Mouse (Mus musculus): ENCODE data around the gene Twnk. TPM values are rescaled to one million over a fixed set of nuclear protein-coding genes. Genes with fewer than 3 reads are reported as not detected.

Twnk gene
- polyA plus RNA-seq, 1 experiment from 2014 or later, result 12.4 TPM

DNA sequence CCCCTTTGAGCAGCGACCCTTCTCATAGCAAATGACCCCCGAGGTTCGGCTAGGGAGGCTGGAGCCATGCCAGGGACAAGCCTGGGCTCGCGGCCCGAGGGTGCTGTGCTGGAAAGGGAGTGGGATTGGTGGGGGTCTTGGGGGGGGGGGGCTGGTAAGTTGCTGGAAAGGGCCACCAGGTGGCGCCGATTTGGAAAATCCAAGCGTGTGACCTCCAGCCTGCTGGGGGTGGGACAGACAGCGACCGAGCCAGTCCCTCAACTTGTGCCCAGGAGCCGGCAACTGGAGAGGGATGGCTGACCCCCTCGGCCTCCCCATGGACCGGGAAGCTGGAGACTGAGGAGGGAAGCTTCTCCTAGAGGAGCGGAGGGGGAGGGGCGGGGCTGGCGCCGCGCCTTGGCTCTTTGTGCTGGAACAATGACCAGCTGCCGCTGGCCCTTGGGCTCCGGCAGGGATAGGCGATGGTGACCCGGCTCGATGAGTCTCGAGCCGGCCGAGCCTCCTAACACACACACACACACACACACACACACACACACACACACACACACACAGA lies 11.8 kb downstream of the Twnk start:
- ATAC-seq, result peak; percentile 60
- 0% methylated on average over 14 of the region's 27 CpGs for whole genome bisulfite sequencing
- H3K9me3 ChIP-seq (ENCODE audit: control insufficient read depth, low read length), result no peaks in the 10 kb centered on the region

GRCm38 (mm10) chr19:45017909-45018308 lies 12.4 kb downstream of the Twnk start:
- Histone ChIP-seq H3K4me2 (ENCODE audit: low read length) (peak overlapping the region; percentile 78), H3K4me3 (ENCODE audit: low read length) (peak overlapping the region; percentile 54), H3K27me3 (replicated peaks; ENCODE audit: control insufficient read depth, insufficient read depth, low read length) (no peaks in the 10 kb centered on the region), H3K9ac (ENCODE audit: low read depth, low read length) (peak overlapping the region; percentile 78), H3K9me3 (ENCODE audit: control insufficient read depth, low read length) (no peaks in the 10 kb centered on the region), H3K4me1 (ENCODE audit: control insufficient read depth, insufficient read depth, low read depth, low read length) (peaks cover 49% of the 10 kb centered on the region), H3K27ac (ENCODE audit: low read depth, low read length) (peak overlapping the region; percentile 96), H3K36me3 (ENCODE audit: control insufficient read depth, insufficient read depth, low read length) (no peaks in the 10 kb centered on the region)
- under 1% methylated on average over 30 of the region's 48 CpGs for WGBS
- peak; percentile 66 for ATAC-seq

More for the DNA sequence above, 11.8 kb downstream of the Twnk start:
- no peaks in the 10 kb centered on the region for H3K36me3 ChIP-seq (ENCODE audit: control insufficient read depth, insufficient read depth, low read length)
- H3K4me3 ChIP-seq (ENCODE audit: low read length), result peak overlapping the region; percentile 54
- H3K4me2 ChIP-seq (ENCODE audit: low read length), result peak overlapping the region; percentile 78
- peaks cover 52% of the 10 kb centered on the region for H3K4me1 ChIP-seq (ENCODE audit: control insufficient read depth, insufficient read depth, low read depth, low read length)
- peak overlapping the region; percentile 96 for H3K27ac ChIP-seq (ENCODE audit: low read depth, low read length)
- no peaks in the 10 kb centered on the region for H3K27me3 ChIP-seq (replicated peaks; ENCODE audit: control insufficient read depth, insufficient read depth, low read length)
- peak overlapping the region; percentile 78 for H3K9ac ChIP-seq (ENCODE audit: low read depth, low read length)

DNA sequence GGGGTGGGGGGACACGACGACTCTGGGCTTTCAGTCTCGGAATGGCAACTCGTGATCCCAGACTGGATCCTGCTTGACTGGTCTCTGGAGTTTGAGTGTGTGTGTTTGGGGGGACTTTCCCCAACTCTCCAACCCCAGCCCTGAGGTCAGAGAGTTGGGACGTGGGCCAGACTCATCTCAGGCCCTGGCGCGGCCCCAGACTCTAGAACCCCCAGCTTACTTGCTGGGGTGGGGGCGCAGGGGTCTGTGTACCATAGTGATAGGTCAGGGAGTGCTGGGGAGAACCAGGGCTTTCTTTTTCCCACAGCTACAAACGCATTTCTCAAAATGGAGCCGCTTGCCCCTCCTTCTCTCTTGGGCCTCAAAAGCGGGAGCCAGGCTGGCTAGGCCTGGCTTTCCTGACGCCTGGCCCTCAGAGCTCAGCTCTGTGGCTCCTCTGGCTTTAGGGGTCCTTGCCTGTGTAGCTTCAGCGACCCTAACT lies 12.9 kb downstream of the Twnk start:
- Histone ChIP-seq H3K4me1 (ENCODE audit: control insufficient read depth, insufficient read depth, low read depth, low read length) (peaks cover 49% of the 10 kb centered on the region), H3K4me2 (ENCODE audit: low read length) (peak overlapping the region; percentile 78), H3K9me3 (ENCODE audit: control insufficient read depth, low read length) (no peaks in the 10 kb centered on the region), H3K27me3 (replicated peaks; ENCODE audit: control insufficient read depth, insufficient read depth, low read length) (no peaks in the 10 kb centered on the region), H3K36me3 (ENCODE audit: control insufficient read depth, insufficient read depth, low read length) (no peaks in the 10 kb centered on the region; the same call in 1 of the 2 replicates), H3K4me3 (ENCODE audit: low read length) (peak overlapping the region; percentile 54), H3K27ac (ENCODE audit: low read depth, low read length) (peak overlapping the region; percentile 96), H3K9ac (ENCODE audit: low read depth, low read length) (peak overlapping the region; percentile 78)
- peak; percentile 10; the same call in 1 of the 2 replicates for ATAC-seq
- under 1% methylated on average over 11 of the region's 13 CpGs for WGBS

DNA sequence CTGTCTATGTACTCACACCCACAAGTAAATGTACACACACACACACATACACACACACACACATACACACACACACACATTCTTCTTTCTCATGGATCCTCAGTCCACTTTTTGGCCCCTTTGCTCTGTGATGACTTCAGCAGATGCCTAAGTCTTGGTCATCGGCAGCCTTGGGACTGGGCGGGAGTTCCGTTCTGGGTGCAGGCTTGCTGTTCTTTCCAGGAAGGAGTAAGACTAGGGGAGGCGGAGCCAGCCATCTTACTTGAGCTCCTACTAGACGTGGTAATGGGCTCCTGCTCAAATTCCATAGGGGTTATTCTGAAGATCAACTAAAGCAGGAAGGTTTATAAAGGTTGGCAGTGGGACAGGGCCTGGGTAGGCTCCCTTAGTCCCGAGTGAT lies 14.9 kb downstream of the Twnk start:
- H3K27ac ChIP-seq (ENCODE audit: low read depth, low read length), result no peak overlapping the region
- 70% methylated on average over 6 of the region's 6 CpGs for WGBS
- no peak overlapping the region for H3K4me3 ChIP-seq (ENCODE audit: low read length)
- no peak overlapping the region for H3K9ac ChIP-seq (ENCODE audit: low read depth, low read length)
- H3K9me3 ChIP-seq (ENCODE audit: control insufficient read depth, low read length), result no peaks in the 10 kb centered on the region
- H3K36me3 ChIP-seq (ENCODE audit: control insufficient read depth, insufficient read depth, low read length), result peaks cover 8% of the 10 kb centered on the region; the same call in 1 of the 2 replicates
- no peaks in the 10 kb centered on the region for H3K27me3 ChIP-seq (replicated peaks; ENCODE audit: control insufficient read depth, insufficient read depth, low read length)
- no peak overlapping the region for H3K4me2 ChIP-seq (ENCODE audit: low read length)
- H3K4me1 ChIP-seq (ENCODE audit: control insufficient read depth, insufficient read depth, low read depth, low read length), result peaks cover 42% of the 10 kb centered on the region
- ATAC-seq, result no peak

DNA sequence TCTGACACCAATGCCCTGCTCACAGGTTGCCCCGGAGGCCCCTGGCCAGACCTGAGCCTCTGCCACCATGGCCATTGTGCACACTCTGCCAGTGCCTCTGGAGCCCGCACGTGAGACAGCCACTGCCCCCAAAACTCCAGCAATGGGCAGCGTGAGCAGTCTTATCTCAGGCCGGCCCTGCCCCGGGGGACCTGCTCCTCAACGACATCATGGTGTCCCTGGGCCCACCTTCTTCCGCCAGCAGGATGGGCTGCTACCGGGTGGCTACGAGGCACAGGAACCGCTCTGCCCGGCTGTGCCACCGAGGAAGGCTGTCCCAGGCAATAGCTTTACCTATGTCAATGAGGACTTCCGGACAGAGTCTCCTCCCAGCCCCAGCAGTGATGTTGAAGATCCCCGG lies 15.9 kb downstream of the Twnk start:
- no peaks in the 10 kb centered on the region for H3K27me3 ChIP-seq (replicated peaks; ENCODE audit: control insufficient read depth, insufficient read depth, low read length)
- H3K27ac ChIP-seq (ENCODE audit: low read depth, low read length), result no peak overlapping the region
- 89% methylated on average over 15 of the region's 15 CpGs for WGBS
- H3K4me2 ChIP-seq (ENCODE audit: low read length), result no peak overlapping the region
- peaks cover 18% of the 10 kb centered on the region; the same call in 1 of the 2 replicates for H3K36me3 ChIP-seq (ENCODE audit: control insufficient read depth, insufficient read depth, low read length)
- H3K9me3 ChIP-seq (ENCODE audit: control insufficient read depth, low read length), result no peaks in the 10 kb centered on the region
- H3K9ac ChIP-seq (ENCODE audit: low read depth, low read length), result no peak overlapping the region
- H3K4me3 ChIP-seq (ENCODE audit: low read length), result no peak overlapping the region
- ATAC-seq, result no peak
- H3K4me1 ChIP-seq (ENCODE audit: control insufficient read depth, insufficient read depth, low read depth, low read length), result peaks cover 32% of the 10 kb centered on the region

- H3K4me3 ChIP-seq (ENCODE audit: low read length), result no peak overlapping the region
- H3K4me2 ChIP-seq (ENCODE audit: low read length), result no peak overlapping the region
- no peaks in the 10 kb centered on the region for H3K9me3 ChIP-seq (ENCODE audit: control insufficient read depth, low read length)
- H3K36me3 ChIP-seq (ENCODE audit: control insufficient read depth, insufficient read depth, low read length), result peaks cover 21% of the 10 kb centered on the region; the same call in 1 of the 2 replicates
- 84% methylated on average over 11 of the region's 11 CpGs for WGBS
- peak; percentile 29; the same call in 1 of the 2 replicates for ATAC-seq
- H3K27me3 ChIP-seq (replicated peaks; ENCODE audit: control insufficient read depth, insufficient read depth, low read length), result no peaks in the 10 kb centered on the region
- H3K27ac ChIP-seq (ENCODE audit: low read depth, low read length), result no peak overlapping the region
- no peak overlapping the region for H3K9ac ChIP-seq (ENCODE audit: low read depth, low read length)
- H3K4me1 ChIP-seq (ENCODE audit: control insufficient read depth, insufficient read depth, low read depth, low read length), result peaks cover 15% of the 10 kb centered on the region
These were observed 18.5 kb downstream of the Twnk start for GRCm38 (mm10) chr19:45023993-45024392.

DNA sequence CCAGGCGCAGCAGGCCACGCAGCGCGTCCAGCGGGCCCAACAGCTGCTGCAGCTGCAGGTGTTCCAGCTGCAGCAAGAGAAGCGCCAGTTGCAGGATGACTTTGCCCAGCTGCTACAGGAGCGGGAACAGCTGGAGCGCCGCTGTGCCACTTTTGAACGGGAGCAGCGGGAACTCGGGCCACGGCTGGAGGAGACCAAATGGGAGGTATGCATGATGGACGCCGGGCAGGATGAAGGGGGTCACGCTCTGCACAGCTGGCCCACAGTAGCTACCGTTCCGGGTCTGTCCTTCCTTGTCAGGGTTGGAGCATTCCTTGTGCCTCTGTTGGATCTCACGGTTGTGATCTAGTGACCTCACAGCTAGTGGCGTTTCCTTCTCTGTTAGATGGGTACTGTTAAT lies 19.3 kb downstream of the Twnk start:
- no peak overlapping the region for H3K4me3 ChIP-seq (ENCODE audit: low read length)
- H3K9ac ChIP-seq (ENCODE audit: low read depth, low read length), result no peak overlapping the region
- no peak for ATAC-seq
- no peak overlapping the region for H3K27ac ChIP-seq (ENCODE audit: low read depth, low read length)
- no peak overlapping the region for H3K4me2 ChIP-seq (ENCODE audit: low read length)
- H3K9me3 ChIP-seq (ENCODE audit: control insufficient read depth, low read length), result no peaks in the 10 kb centered on the region
- peaks cover 11% of the 10 kb centered on the region for H3K4me1 ChIP-seq (ENCODE audit: control insufficient read depth, insufficient read depth, low read depth, low read length)
- H3K36me3 ChIP-seq (ENCODE audit: control insufficient read depth, insufficient read depth, low read length), result peaks cover 21% of the 10 kb centered on the region; the same call in 1 of the 2 replicates
- no peaks in the 10 kb centered on the region for H3K27me3 ChIP-seq (replicated peaks; ENCODE audit: control insufficient read depth, insufficient read depth, low read length)
- 79% methylated on average over 20 of the region's 20 CpGs for whole genome bisulfite sequencing

DNA sequence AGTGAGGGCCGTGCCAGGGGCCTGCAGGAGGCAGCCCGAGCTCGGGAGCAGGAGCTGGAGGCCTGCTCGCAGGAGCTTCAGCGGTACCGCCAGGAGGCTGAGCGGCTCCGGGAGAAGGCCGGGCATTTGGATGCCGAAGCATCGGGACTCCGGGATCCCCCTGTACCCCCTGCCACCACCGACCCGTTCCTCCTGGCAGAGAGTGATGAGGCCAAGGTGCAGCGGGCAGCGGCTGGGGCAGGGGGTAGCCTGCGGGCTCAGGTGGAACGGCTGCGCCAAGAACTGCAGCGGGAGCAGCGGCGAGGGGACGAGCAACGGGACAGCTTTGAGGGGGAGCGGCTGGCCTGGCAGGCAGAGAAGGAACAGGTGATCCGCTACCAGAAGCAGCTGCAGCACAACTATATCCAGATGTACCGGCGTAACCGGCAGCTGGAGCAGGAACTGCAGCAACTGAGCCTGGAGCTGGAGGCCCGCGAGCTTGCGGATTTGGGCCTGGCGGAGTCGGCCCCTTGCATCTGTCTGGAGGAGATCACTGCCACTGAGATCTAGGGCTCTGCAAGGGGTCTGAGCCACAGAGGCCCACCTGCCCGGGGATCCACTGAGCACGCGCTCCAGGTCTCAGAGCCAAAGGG lies 20.6 kb downstream of the Twnk start:
- Histone ChIP-seq H3K9ac (ENCODE audit: low read depth, low read length) (no peak overlapping the region), H3K27ac (ENCODE audit: low read depth, low read length) (no peak overlapping the region), H3K4me1 (ENCODE audit: control insufficient read depth, insufficient read depth, low read depth, low read length) (peaks cover under 1% of the 10 kb centered on the region; the same call in 1 of the 2 replicates), H3K4me3 (ENCODE audit: low read length) (no peak overlapping the region), H3K9me3 (ENCODE audit: control insufficient read depth, low read length) (no peaks in the 10 kb centered on the region), H3K27me3 (replicated peaks; ENCODE audit: control insufficient read depth, insufficient read depth, low read length) (no peaks in the 10 kb centered on the region), H3K36me3 (ENCODE audit: control insufficient read depth, insufficient read depth, low read length) (peaks cover 21% of the 10 kb centered on the region; the same call in 1 of the 2 replicates), H3K4me2 (ENCODE audit: low read length) (no peak overlapping the region)
- no peak for ATAC-seq
- 90% methylated on average over 32 of the region's 37 CpGs for WGBS

DNA sequence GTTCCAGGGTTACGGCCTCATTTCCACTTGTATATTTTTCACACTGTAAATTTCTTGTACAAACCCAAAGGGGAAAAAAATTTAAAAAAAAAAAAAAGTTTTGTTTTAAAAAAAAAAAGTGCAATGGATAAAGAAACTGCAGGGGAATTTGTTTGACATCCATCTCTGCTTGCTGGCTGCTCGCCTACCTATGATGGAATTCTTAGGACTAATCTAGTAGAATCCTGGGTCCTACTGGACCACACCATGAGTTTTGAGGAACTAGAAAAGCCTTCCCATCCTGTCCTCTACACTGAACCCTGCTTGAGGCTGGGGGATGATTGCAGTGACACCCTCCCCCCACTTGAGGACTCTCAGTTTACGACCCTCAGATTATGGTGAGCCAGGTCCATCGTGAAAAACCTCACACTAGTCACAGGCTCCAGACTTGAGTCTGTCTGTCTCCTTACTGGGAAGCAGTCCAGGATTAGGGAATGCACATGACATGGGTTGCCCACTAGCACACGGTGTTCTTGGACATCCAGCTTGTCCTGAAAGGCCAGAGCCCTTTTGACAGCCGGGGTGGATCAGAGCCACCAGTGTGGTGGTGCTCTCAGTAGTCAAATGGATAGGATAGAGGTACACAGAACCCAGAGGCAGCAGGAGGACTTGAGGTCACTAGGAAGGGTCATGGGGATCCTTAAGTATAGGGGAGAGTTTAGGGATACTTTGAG lies 21.7 kb downstream of the Twnk start:
- Histone ChIP-seq H3K27me3 (replicated peaks; ENCODE audit: control insufficient read depth, insufficient read depth, low read length) (no peaks in the 10 kb centered on the region), H3K4me1 (ENCODE audit: control insufficient read depth, insufficient read depth, low read depth, low read length) (no peaks in the 10 kb centered on the region), H3K9me3 (ENCODE audit: control insufficient read depth, low read length) (no peaks in the 10 kb centered on the region), H3K4me3 (ENCODE audit: low read length) (no peak overlapping the region), H3K9ac (ENCODE audit: low read depth, low read length) (no peak overlapping the region), H3K4me2 (ENCODE audit: low read length) (no peak overlapping the region), H3K27ac (ENCODE audit: low read depth, low read length) (no peak overlapping the region), H3K36me3 (ENCODE audit: control insufficient read depth, insufficient read depth, low read length) (peaks cover 21% of the 10 kb centered on the region; the same call in 1 of the 2 replicates)
- ATAC-seq, result no peak
- 83% methylated on average over 6 of the region's 6 CpGs for WGBS

All from hindbrain, embryonic 16.5 days (tissue).